Mouse (Mus musculus) MEL (cell line): ENCODE results near the gene Ddx43. TPM values are rescaled to one million over a fixed set of nuclear protein-coding genes. Genes with fewer than 3 reads are reported as not detected.

Experiments used
- DNase-seq: peaks from one replicate; pipeline ENCODE4 v3.0.0; 2011; ENCODE audit warnings: low read depth, low spot score
- H3K27ac ChIP-seq: 2 replicates; pipeline ENCODE4 v1.5.1; 2012; ENCODE audit warnings: low read depth, mild to moderate bottlenecking, control low read depth, low read length, moderate library complexity; ENCODE audit not compliant: control insufficient read depth
- H3K27me3 ChIP-seq, 2 experiments: fragments of 150-350 bp in 1 of 2; sonication (generic) in 1 of 2; 2 replicates each; pipeline ENCODE4 v1.6.1; 2012; ENCODE audit warnings: low read length in 2 of 2, mild to moderate bottlenecking in 2 of 2, improper control_type of control experiment in 1 of 2, moderate library complexity in 1 of 2; ENCODE audit not compliant: insufficient read depth in 2 of 2, control insufficient read depth in 1 of 2
- H3K36me3 ChIP-seq, 2 experiments: 2 replicates each; pipeline ENCODE4 v1.6.1; 2012 to 2014; ENCODE audit warnings: low read length in 2 of 2, improper control_type of control experiment in 1 of 2, inconsistent platforms in 1 of 2, mild to moderate bottlenecking in 1 of 2; ENCODE audit not compliant: insufficient read depth in 2 of 2, control insufficient read depth in 1 of 2
- H3K4me1 ChIP-seq, 2 experiments: fragments of 150-350 bp in 1 of 2; sonication (generic) in 1 of 2; 2 replicates each; pipeline ENCODE4 v1.6.1; 2012; ENCODE audit warnings: low read length in 2 of 2, improper control_type of control experiment in 1 of 2, mild to moderate bottlenecking in 1 of 2; ENCODE audit not compliant: insufficient read depth in 2 of 2, control insufficient read depth in 1 of 2
- H3K4me3 ChIP-seq, 2 experiments: fragments of 150-350 bp in 1 of 2; sonication (generic) in 1 of 2; 2 replicates each; pipeline ENCODE4 v1.5.1; 2012; ENCODE audit warnings: low read depth in 2 of 2, low read length in 2 of 2, mild to moderate bottlenecking in 2 of 2, moderate library complexity in 2 of 2, control low read depth in 1 of 2, improper control_type of control experiment in 1 of 2; ENCODE audit not compliant: control insufficient read depth in 1 of 2, insufficient read depth in 1 of 2
- H3K79me2 ChIP-seq: 2 replicates; pipeline ENCODE4 v1.6.1; 2012; ENCODE audit warnings: mild to moderate bottlenecking, low read length, moderate library complexity; ENCODE audit not compliant: control insufficient read depth, poor library complexity, insufficient read depth
- H3K9ac ChIP-seq: 2 replicates; pipeline ENCODE4 v1.6.1; 2012; ENCODE audit warnings: low read depth, mild to moderate bottlenecking, control low read depth, low read length, moderate library complexity; ENCODE audit not compliant: control insufficient read depth, poor library complexity, severe bottlenecking
- H3K9me3 ChIP-seq: fragments of 150-350 bp; sonication (generic); replicated peaks from 2 replicates; pipeline ENCODE4 v1.6.1; 2012; ENCODE audit warnings: mild to moderate bottlenecking, low read length, improper control_type of control experiment, moderate library complexity; ENCODE audit not compliant: insufficient read depth
- CHD2 ChIP-seq: IDR thresholded peaks from 2 replicates; pipeline ENCODE4 v1.6.1; 2011; ENCODE audit warnings: low read length, improper control_type of control experiment
- CTCF ChIP-seq, 3 experiments: IDR thresholded peaks in 2 of 3; conservative IDR thresholded peaks in 1 of 3; 2 replicates each; pipeline ENCODE4 v1.5.1; 2011 to 2012; ENCODE audit warnings: low read length in 3 of 3, low read depth in 2 of 3, mild to moderate bottlenecking in 2 of 3, improper control_type of control experiment in 1 of 3, inconsistent platforms in 1 of 3, mixed read lengths in 1 of 3, moderate library complexity in 1 of 3; ENCODE audit not compliant: control insufficient read depth in 1 of 3, insufficient read depth in 1 of 3, poor library complexity in 1 of 3, severe bottlenecking in 1 of 3
- E2F4 ChIP-seq: IDR thresholded peaks from 2 replicates; pipeline ENCODE4 v1.6.1; 2011; ENCODE audit warnings: low read depth, low read length, improper control_type of control experiment, borderline replicate concordance
- EP300 ChIP-seq, 2 experiments: IDR thresholded peaks; 2 replicates each; pipeline ENCODE4 v1.6.1; 2011; ENCODE audit warnings: improper control_type of control experiment in 2 of 2, low read length in 2 of 2, low read depth in 1 of 2, mild to moderate bottlenecking in 1 of 2
- ETS1 ChIP-seq: IDR thresholded peaks from 2 replicates; pipeline ENCODE4 v1.6.1; 2012; ENCODE audit warnings: low read depth, mild to moderate bottlenecking, inconsistent platforms, low read length, improper control_type of control experiment, moderate library complexity
- GABPA ChIP-seq: IDR thresholded peaks from 2 replicates; pipeline ENCODE4 v1.6.1; 2012; ENCODE audit warnings: low read depth, mild to moderate bottlenecking, inconsistent platforms, low read length, improper control_type of control experiment, moderate library complexity
- GATA1 ChIP-seq: IDR thresholded peaks from 2 replicates; pipeline ENCODE4 v1.6.1; 2011; ENCODE audit warnings: low read depth, low read length, improper control_type of control experiment
- HCFC1 ChIP-seq: IDR thresholded peaks from 2 replicates; pipeline ENCODE4 v1.6.1; 2012; ENCODE audit warnings: low read depth, mild to moderate bottlenecking, inconsistent platforms, low read length, improper control_type of control experiment, moderate library complexity
- JUND ChIP-seq: IDR thresholded peaks from 2 replicates; pipeline ENCODE4 v1.6.1; 2011; ENCODE audit warnings: low read depth, mild to moderate bottlenecking, improper control_type of control experiment, low read length
- MAX ChIP-seq: IDR thresholded peaks from 2 replicates; pipeline ENCODE4 v1.6.1; 2011; ENCODE audit warnings: low read length, improper control_type of control experiment
- MEF2A ChIP-seq: IDR thresholded peaks from 2 replicates; pipeline ENCODE4 v1.6.1; 2014; ENCODE audit warnings: low read depth, mild to moderate bottlenecking, inconsistent platforms, low read length, improper control_type of control experiment; ENCODE audit not compliant: poor library complexity, insufficient replicate concordance, severe bottlenecking; ENCODE audit errors: extremely low read depth
- MXI1 ChIP-seq: IDR thresholded peaks from 2 replicates; pipeline ENCODE4 v1.6.1; 2011; ENCODE audit warnings: mild to moderate bottlenecking, low read depth, low read length, improper control_type of control experiment
- MYC ChIP-seq: IDR thresholded peaks from 2 replicates; pipeline ENCODE4 v1.6.1; 2011; ENCODE audit warnings: low read depth, mild to moderate bottlenecking, low read length, improper control_type of control experiment, moderate library complexity
- NELFE ChIP-seq: IDR thresholded peaks from 2 replicates; pipeline ENCODE4 v1.6.1; 2011; ENCODE audit warnings: low read depth, low read length, improper control_type of control experiment
- NRF1 ChIP-seq: IDR thresholded peaks from 2 replicates; pipeline ENCODE4 v1.6.1; 2014; ENCODE audit warnings: low read depth, mild to moderate bottlenecking, inconsistent platforms, low read length, improper control_type of control experiment, moderate library complexity; ENCODE audit not compliant: poor library complexity, insufficient read depth, severe bottlenecking
- POLR2A ChIP-seq, 2 experiments: IDR thresholded peaks; 2 replicates each; pipeline ENCODE4 v1.6.1; 2011 to 2012; ENCODE audit warnings: low read length in 2 of 2, mild to moderate bottlenecking in 2 of 2, control low read depth in 1 of 2, improper control_type of control experiment in 1 of 2, low read depth in 1 of 2, moderate library complexity in 1 of 2; ENCODE audit not compliant: control insufficient read depth in 1 of 2, insufficient read depth in 1 of 2, poor library complexity in 1 of 2
- POLR2AphosphoS5 ChIP-seq: IDR thresholded peaks from 2 replicates; pipeline ENCODE4 v1.6.1; 2012; ENCODE audit warnings: low read depth, borderline replicate concordance, mild to moderate bottlenecking, inconsistent platforms, low read length, moderate library complexity, mixed read lengths
- RCOR1 ChIP-seq: IDR thresholded peaks from 2 replicates; pipeline ENCODE4 v1.6.1; 2012; ENCODE audit warnings: low read depth, mild to moderate bottlenecking, inconsistent platforms, low read length, improper control_type of control experiment
- SMC3 ChIP-seq: IDR thresholded peaks from 2 replicates; pipeline ENCODE4 v1.6.1; 2011; ENCODE audit warnings: low read depth, low read length, improper control_type of control experiment
- TAL1 ChIP-seq: IDR thresholded peaks from 2 replicates; pipeline ENCODE4 v1.6.1; 2012; ENCODE audit warnings: mild to moderate bottlenecking, inconsistent platforms, low read length, moderate library complexity, mixed read lengths
- UBTF ChIP-seq: IDR thresholded peaks from 2 replicates; pipeline ENCODE4 v1.6.1; 2012; ENCODE audit warnings: low read depth, mild to moderate bottlenecking, inconsistent platforms, low read length, improper control_type of control experiment, moderate library complexity, borderline replicate concordance; ENCODE audit not compliant: insufficient read depth
- USF2 ChIP-seq, 2 experiments: IDR thresholded peaks; 2 replicates each; pipeline ENCODE4 v1.6.1; 2011 to 2012; ENCODE audit warnings: improper control_type of control experiment in 2 of 2, low read length in 2 of 2, borderline replicate concordance in 1 of 2, inconsistent platforms in 1 of 2, low read depth in 1 of 2, mild to moderate bottlenecking in 1 of 2; ENCODE audit not compliant: insufficient read depth in 1 of 2
- ZKSCAN1 ChIP-seq: IDR thresholded peaks from 2 replicates; pipeline ENCODE4 v1.6.1; 2012; ENCODE audit warnings: low read depth, mild to moderate bottlenecking, inconsistent platforms, low read length, improper control_type of control experiment, moderate library complexity
- ZMIZ1 ChIP-seq: IDR thresholded peaks from 2 replicates; pipeline ENCODE4 v1.6.1; 2012; ENCODE audit warnings: low read depth, mild to moderate bottlenecking, inconsistent platforms, low read length, improper control_type of control experiment, moderate library complexity
- ZNF384 ChIP-seq: IDR thresholded peaks from 2 replicates; pipeline ENCODE4 v1.6.1; 2012; ENCODE audit warnings: low read depth, mild to moderate bottlenecking, inconsistent platforms, low read length, improper control_type of control experiment
- polyA plus RNA-seq, 2 experiments: library from polyadenylated mRNA; stranded (reverse) in 1 of 2; unstranded in 1 of 2; fragments of >175 nt in 1 of 2; fragments of >200 nt in 1 of 2; gene quantifications; 2 replicates each; pipeline versions ENCODE4 v1.2.1 to v1.2.4; 2012; ENCODE audit warnings: low replicate concordance in 2 of 2, low read depth in 1 of 2; ENCODE audit not compliant: insufficient read length in 2 of 2, insufficient read depth in 1 of 2, missing spikeins in 1 of 2
- total RNA-seq: library from RNA; depleted of rRNA; stranded (reverse); fragments of 300-350 nt; gene quantifications from 2 replicates; pipeline ENCODE4 v1.2.3, GENCODE M21; 2012

The Ddx43 gene
- total and polyA plus RNA-seq, 3 experiments = 5.5 to 7.2 TPM; not detected in 1

DNA sequence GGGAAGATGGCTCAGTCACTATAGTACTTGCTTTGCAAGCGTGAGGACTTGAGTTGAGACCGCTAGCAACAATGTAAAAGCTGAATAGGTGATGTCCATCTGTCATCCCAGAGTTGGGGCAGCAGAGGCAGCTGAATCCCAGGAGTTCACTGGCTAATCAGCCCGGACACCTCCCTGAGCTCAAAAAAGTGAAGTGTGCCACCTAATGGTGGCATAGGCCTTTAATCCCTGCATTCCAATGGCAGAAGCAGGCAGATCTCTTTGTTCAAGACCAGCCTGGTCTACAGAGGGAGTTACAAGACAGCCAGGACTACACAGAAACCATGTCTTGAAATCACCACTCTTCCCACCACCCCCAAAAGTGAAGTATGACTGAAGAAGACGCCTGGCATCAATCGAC is 36.9 kb downstream of the Ddx43 start:
- TF ChIP-seq CTCF (IDR thresholded peaks at IDR 0.05 in 2 of 3, conservative IDR thresholded peaks at IDR 0.05 in 1 of 3; ENCODE audit: control insufficient read depth in 1 of 3, insufficient read depth in 1 of 3, low read depth in 2 of 3, low read length in 3 of 3, poor library complexity in 1 of 3, severe bottlenecking in 1 of 3) = peak in 2 of 3 experiments; percentile 4 to 35; a peak in 2 of 6 replicates
- no peak for TF ChIP-seq USF2 (IDR thresholded peaks at IDR 0.05; ENCODE audit: borderline replicate concordance in 1 of 2, insufficient read depth in 1 of 2, low read depth in 1 of 2, low read length in 2 of 2)
- no peak for TF ChIP-seq ZKSCAN1
- TF ChIP-seq E2F4 = no peak
- no peak for TF ChIP-seq ETS1
- TF ChIP-seq MXI1 = no peak
- TF ChIP-seq ZMIZ1 = no peak
- H3K9me3 ChIP-seq = no peaks in the 10 kb centered on the region
- H3K4me1 ChIP-seq = peaks cover 0 to 7% of the 10 kb centered on the region in 2 experiments; a peak in 2 of 4 replicates
- H3K27me3 ChIP-seq = no peaks in the 10 kb centered on the region
- H3K4me3 ChIP-seq = no peak overlapping the region
- peaks cover 6 to 9% of the 10 kb centered on the region in 2 experiments; a peak in 3 of 4 replicates for H3K36me3 ChIP-seq
- no peak overlapping the region for H3K9ac ChIP-seq
- DNase-seq = no peak
- no peak overlapping the region for H3K27ac ChIP-seq
- H3K79me2 ChIP-seq = peaks cover 3% of the 10 kb centered on the region

GRCm38 (mm10) chr9:78439426-78439825 is 43.8 kb downstream of the Ddx43 start:
- Histone ChIP-seq H3K36me3 (peaks cover 9 to 22% of the 10 kb centered on the region in 2 experiments), H3K9me3 (no peaks in the 10 kb centered on the region), H3K27me3 (no peaks in the 10 kb centered on the region), H3K9ac (no peak overlapping the region), H3K4me3 (no peak overlapping the region), H3K27ac (no peak overlapping the region), H3K79me2 (peaks cover 47% of the 10 kb centered on the region), H3K4me1 (peaks cover 9 to 16% of the 10 kb centered on the region in 2 experiments)
- TF ChIP-seq E2F4 = no peak
- TF ChIP-seq NELFE = no peak
- TF ChIP-seq CHD2 = no peak
- no peak for TF ChIP-seq TAL1
- no peak for TF ChIP-seq UBTF
- TF ChIP-seq MYC = no peak
- TF ChIP-seq GABPA = no peak
- TF ChIP-seq MEF2A = no peak
- no peak for DNase-seq

- Histone ChIP-seq H3K4me3 (peak overlapping the region; percentile 77 to 95), H3K36me3 (peaks cover 4 to 18% of the 10 kb centered on the region in 2 experiments), H3K27me3 (no peaks in the 10 kb centered on the region), H3K27ac (peak overlapping the region; percentile 49), H3K79me2 (peaks cover 46% of the 10 kb centered on the region), H3K9me3 (no peaks in the 10 kb centered on the region), H3K4me1 (peaks cover 9 to 16% of the 10 kb centered on the region in 2 experiments), H3K9ac (peak overlapping the region; percentile 75)
- DNase-seq = no peak
- TF ChIP-seq JUND (no peak), MAX (no peak; the same call in 1 of the 2 replicates), RCOR1 (no peak), EP300 (IDR thresholded peaks at IDR 0.05; ENCODE audit: low read depth in 1 of 2, low read length in 2 of 2) (no peak), MEF2A (no peak), MXI1 (no peak), ZNF384 (peak; percentile 51), POLR2A (IDR thresholded peaks at IDR 0.05; ENCODE audit: control insufficient read depth in 1 of 2, insufficient read depth in 1 of 2, low read depth in 1 of 2, low read length in 2 of 2, poor library complexity in 1 of 2) (no peak), SMC3 (no peak), GATA1 (no peak), POLR2AphosphoS5 (no peak), CTCF (IDR thresholded peaks at IDR 0.05 in 2 of 3, conservative IDR thresholded peaks at IDR 0.05 in 1 of 3; ENCODE audit: control insufficient read depth in 1 of 3, insufficient read depth in 1 of 3, low read depth in 2 of 3, low read length in 3 of 3, poor library complexity in 1 of 3, severe bottlenecking in 1 of 3) (no peak), NRF1 (peak; percentile 12; the same call in 1 of the 2 replicates), HCFC1 (no peak)
Observed at GRCm38 (mm10) chr9:78442237-78442578, 46.6 kb downstream of the Ddx43 start.
